ENCODE assay signal across 8 mouse cellular contexts in genomic region chr6:72345074-72345567, GRCm38 (mm10). TPM values are rescaled to one million over a fixed set of nuclear protein-coding genes. Genes with fewer than 3 reads are reported as not detected.
A peak's percentile ranks its signal among the peaks of the same experiment; 100 is the strongest.
DNase-seq lines count a peak whose midpoint lies in the region; ATAC-seq and TF ChIP-seq lines count a peak whose summit lies in the region.

TSS of gene Usp39 (minus strand) at chr6:72345184.

- H3K4me3 ChIP-seq in bone marrow, adult 2 months (replicated peaks; ENCODE audit: control insufficient read depth, low read depth, low read length): peak within 1 kb of the TSS; percentile 78
- H3K4me3 ChIP-seq in embryonic facial prominence, embryonic 15.5 days (replicated peaks): peak within 1 kb of the TSS; percentile 96
- peak within 1 kb of the TSS; percentile 79 for H3K4me3 ChIP-seq in limb, embryonic 14.5 days (replicated peaks; ENCODE audit: low read length)
- H3K4me3 ChIP-seq in midbrain, postnatal 0 days (ENCODE audit: low read depth, low read length): peak within 1 kb of the TSS; percentile 88

- DNase-seq in 416B (ENCODE audit: low read depth): peak; percentile 97
- peak; percentile 96 for DNase-seq in heart, adult 8-10 months (ENCODE audit: low spot score)
- DNase-seq in kidney, adult 9 months: peak; percentile 96
- DNase-seq in limb, embryonic 14.5 days (ENCODE audit: low spot score): peak; percentile 98
- peak; percentile 98 for DNase-seq in midbrain, postnatal 0 days (ENCODE audit: low spot score)
- peak; percentile 86 to 87 for DNase-seq in spleen, postnatal 14 days (ENCODE audit: low spot score in 2 of 2)

- H3K9ac ChIP-seq in embryonic facial prominence, embryonic 15.5 days: peak within 1 kb of the TSS; percentile 90
- peak within 1 kb of the TSS; percentile 82 for H3K9ac ChIP-seq in limb, embryonic 14.5 days (ENCODE audit: low read depth, low read length, severe bottlenecking)
- H3K9ac ChIP-seq in midbrain, postnatal 0 days (replicated peaks; ENCODE audit: low read length, poor library complexity, severe bottlenecking): peak within 1 kb of the TSS; percentile 80

- peaks cover 4% of the 10 kb centered on the region; the same call in 1 of the 2 replicates for H3K4me1 ChIP-seq in bone marrow, adult 2 months (ENCODE audit: control insufficient read depth, insufficient read depth, low read length)
- peaks cover 40% of the 10 kb centered on the region for H3K4me1 ChIP-seq in embryonic facial prominence, embryonic 15.5 days
- peaks cover 23% of the 10 kb centered on the region for H3K4me1 ChIP-seq in limb, embryonic 14.5 days (ENCODE audit: control insufficient read depth, insufficient read depth, low read length)
- peaks cover 13% of the 10 kb centered on the region; the same call in 1 of the 2 replicates for H3K4me1 ChIP-seq in midbrain, postnatal 0 days (ENCODE audit: insufficient read depth, low read length)

- peak within 1 kb of the TSS; percentile 68 for H3K27ac ChIP-seq in bone marrow, adult 2 months (ENCODE audit: control insufficient read depth, insufficient read depth, low read depth, low read length, poor library complexity)
- peak within 1 kb of the TSS; percentile 56; the same call in 1 of the 2 replicates for H3K27ac ChIP-seq in embryonic facial prominence, embryonic 15.5 days (replicated peaks)
- peak within 1 kb of the TSS; percentile 56 for H3K27ac ChIP-seq in limb, embryonic 14.5 days (replicated peaks; ENCODE audit: low read depth, low read length)
- peak within 1 kb of the TSS; percentile 62 for H3K27ac ChIP-seq in midbrain, postnatal 0 days (ENCODE audit: low read depth, low read length)

- no peaks in the 10 kb centered on the region for H3K9me3 ChIP-seq in embryonic facial prominence, embryonic 15.5 days (replicated peaks)
- H3K9me3 ChIP-seq in limb, embryonic 14.5 days (ENCODE audit: control insufficient read depth, low read length): no peaks in the 10 kb centered on the region
- H3K9me3 ChIP-seq in midbrain, postnatal 0 days (ENCODE audit: low read length): no peaks in the 10 kb centered on the region

- no peaks in the 10 kb centered on the region for H3K27me3 ChIP-seq in embryonic facial prominence, embryonic 15.5 days
- no peaks in the 10 kb centered on the region for H3K27me3 ChIP-seq in limb, embryonic 14.5 days (ENCODE audit: control insufficient read depth, insufficient read depth, low read length)
- no peaks in the 10 kb centered on the region for H3K27me3 ChIP-seq in midbrain, postnatal 0 days (ENCODE audit: insufficient read depth, low read length)

- ATAC-seq in embryonic facial prominence, embryonic 15.5 days (ENCODE audit: insufficient number of reproducible peaks, low FRiP score, low TSS enrichment, low read depth): peak; percentile 80
- ATAC-seq in limb, embryonic 14.5 days (ENCODE audit: low FRiP score, low read depth): peak; percentile 83
- peak; percentile 86 for ATAC-seq in midbrain, postnatal 0 days (ENCODE audit: low FRiP score)

- TF ChIP-seq CTCF in bone marrow, adult 2 months (IDR thresholded peaks at IDR 0.05; ENCODE audit: control insufficient read depth, insufficient read depth, low read length): no peak
- TF ChIP-seq CTCF in midbrain, postnatal 0 days (IDR thresholded peaks at IDR 0.05): peak; percentile 24

- peak; percentile 97 for TF ChIP-seq POLR2A in bone marrow, adult 2 months (IDR thresholded peaks at IDR 0.05; ENCODE audit: borderline replicate concordance, control insufficient read depth, low read depth, low read length)
- 0 out of 2 replicates have a peak, but pooled peaks have one; percentile 39 for TF ChIP-seq POLR2A in limb, embryonic 14.5 days (IDR thresholded peaks at IDR 0.05; ENCODE audit: borderline replicate concordance, extremely low read depth, insufficient read depth, insufficient read length)

- H3K4me2 ChIP-seq in embryonic facial prominence, embryonic 15.5 days (replicated peaks): peak within 1 kb of the TSS; percentile 76
- peak within 1 kb of the TSS; percentile 66 for H3K4me2 ChIP-seq in limb, embryonic 14.5 days (replicated peaks; ENCODE audit: low read depth, low read length, severe bottlenecking)
- peak within 1 kb of the TSS; percentile 89 for H3K4me2 ChIP-seq in midbrain, postnatal 0 days (ENCODE audit: low read depth, low read length, poor library complexity, severe bottlenecking)

- peaks cover 19% of the 10 kb centered on the region for H3K36me3 ChIP-seq in embryonic facial prominence, embryonic 15.5 days
- H3K36me3 ChIP-seq in limb, embryonic 14.5 days (ENCODE audit: control insufficient read depth, insufficient read depth, low read length): peaks cover 19% of the 10 kb centered on the region
- H3K36me3 ChIP-seq in midbrain, postnatal 0 days (ENCODE audit: insufficient read depth, low read length): peaks cover 10% of the 10 kb centered on the region

- WGBS in bone marrow, adult 2 months: under 1% methylated on average over 30 of the region's 30 CpGs
- WGBS in embryonic facial prominence, embryonic 15.5 days: under 1% methylated on average over 30 of the region's 30 CpGs
- 1% methylated on average over 30 of the region's 30 CpGs for WGBS in limb, embryonic 14.5 days
- WGBS in midbrain, postnatal 0 days: under 1% methylated on average over 30 of the region's 30 CpGs

RNA-seq across cellular contexts. Expression of gene Usp39, which starts in this region (rescaled TPM):
- 30.0 and 53.7 TPM in 2 replicates for polyA plus RNA-seq in bone marrow, adult 2 months (2011; ENCODE audit: insufficient read depth, insufficient read length, low replicate concordance, missing spikeins)
- polyA plus RNA-seq in embryonic facial prominence, embryonic 15.5 days (2015; fragmentation: Nextera tagmentation; extraction: Ambion mirVana): 39.4 and 39.5 TPM in 2 replicates
- total RNA-seq in heart, adult 8-10 months (2022): 10 to 100 TPM; 14.4 to 20.0 (median 15.2) TPM
- 35.8 and 39.1 TPM in 2 replicates for polyA plus RNA-seq in limb, embryonic 14.5 days (2012; rRNA removed)
- 52.2 and 53.7 TPM in 2 replicates for polyA plus RNA-seq in limb, embryonic 14.5 days (2014; fragmentation: Nextera tagmentation; extraction: Ambion mirVana)
- total RNA-seq in midbrain, postnatal 0 days (2014; rRNA removed): 43.7 and 45.3 TPM in 2 replicates
- polyA plus RNA-seq in midbrain, postnatal 0 days (2015; fragmentation: Nextera tagmentation; extraction: Ambion mirVana): 34.5 and 35.5 TPM in 2 replicates

Comparison
In these comparisons a context has a peak if more than half of its experiments do, and no peak if none do; other contexts are left out.
1. Peak in every context shown above with its lines: DNase-seq, ATAC-seq, H3K4me3 ChIP-seq and H3K27ac ChIP-seq.